Mouse (Mus musculus) cerebellum, adult 2 months (tissue): ENCODE results near the gene Ece1. TPM values are rescaled to one million over a fixed set of nuclear protein-coding genes. Genes with fewer than 3 reads are reported as not detected.

Source experiments
- DNase-seq, 2 experiments: peaks; one replicate each; pipeline ENCODE4 v3.0.0; 2021
- H3K27ac ChIP-seq: fragments of 200-500 bp; 2 replicates; pipeline ENCODE4 v1.5.1; 2012; ENCODE audit warnings: low read length, control low read depth, inconsistent platforms; ENCODE audit not compliant: insufficient read depth
- H3K27me3 ChIP-seq: fragments of 200-500 bp; 2 replicates; pipeline ENCODE4 v1.6.1; 2012; ENCODE audit warnings: inconsistent platforms, mild to moderate bottlenecking, low read length, moderate library complexity; ENCODE audit not compliant: control insufficient read depth, insufficient read depth
- H3K4me1 ChIP-seq: fragments of 200-500 bp; 2 replicates; pipeline ENCODE4 v1.6.1; 2011; ENCODE audit warnings: low read length; ENCODE audit not compliant: control insufficient read depth, insufficient read depth
- H3K4me3 ChIP-seq: fragments of 200-500 bp; replicated peaks from 2 replicates; pipeline ENCODE3; 2011; ENCODE audit warnings: mild to moderate bottlenecking, low read depth, low read length, control low read depth; ENCODE audit not compliant: insufficient read depth
- CTCF ChIP-seq: fragments of 200-500 bp; IDR thresholded peaks from 2 replicates; pipeline ENCODE4 v1.5.1; 2011; ENCODE audit warnings: low read depth, mild to moderate bottlenecking, control low read depth, low read length, moderate library complexity, borderline replicate concordance; ENCODE audit not compliant: insufficient read depth
- POLR2A ChIP-seq: fragments of 200-500 bp; IDR thresholded peaks from 2 replicates; pipeline ENCODE4 v1.6.1; 2011; ENCODE audit warnings: low read length, control low read depth, borderline replicate concordance; ENCODE audit not compliant: insufficient read depth
- WGBS: fragments of 180-500 bp; shearing (Covaris S2); methylation state at CpG from one replicate; pipeline ENCODE4 v1.1.7; 2018; 5-methylcytosine and 5-hydroxymethylcytosine counted together
- polyA plus RNA-seq: library from polyadenylated mRNA; depleted of rRNA; stranded (reverse); fragments of >200 nt; gene quantifications from 2 replicates; pipeline ENCODE4 v1.2.3, GENCODE M21; 2012

The Ece1 gene
- polyA plus RNA-seq, 1 experiment, result 48.5 TPM

- WGBS, result 97% methylated on average over 2 of the region's 2 CpGs
- Histone ChIP-seq H3K4me1 (no peaks in the 10 kb centered on the region; the same call in none of the 2 replicates), H3K27ac (no peak overlapping the region), H3K27me3 (no peaks in the 10 kb centered on the region), H3K4me3 (no peak overlapping the region)
- DNase-seq, result no peak
- TF ChIP-seq POLR2A, result no peak
- TF ChIP-seq CTCF, result no peak
These were observed 3.7 kb upstream of the Ece1 start for GRCm38 (mm10) chr4:137858371-137858770.

- peak overlapping the region; percentile 63 for H3K27ac ChIP-seq
- peak overlapping the region; percentile 86 for H3K4me3 ChIP-seq
- WGBS, result 7% methylated on average over 17 of the region's 17 CpGs
- no peaks in the 10 kb centered on the region for H3K27me3 ChIP-seq
- TF ChIP-seq POLR2A, result no peak
- TF ChIP-seq CTCF, result no peak
- H3K4me1 ChIP-seq, result peaks cover 13% of the 10 kb centered on the region
- DNase-seq, result no peak
These were observed 501 bp upstream of the Ece1 start for GRCm38 (mm10) chr4:137861461-137862011.

- TF ChIP-seq POLR2A (no peak), CTCF (no peak)
- peaks cover 24% of the 10 kb centered on the region for H3K4me1 ChIP-seq
- peak; percentile 71 to 73 for DNase-seq
- no peaks in the 10 kb centered on the region for H3K27me3 ChIP-seq
- peak overlapping the region; percentile 88 for H3K27ac ChIP-seq
- peak overlapping the region; percentile 95 for H3K4me3 ChIP-seq
- WGBS, result 3% methylated on average over 21 of the region's 21 CpGs
These were observed 641 bp downstream of the Ece1 start for GRCm38 (mm10) chr4:137862516-137863240.

- Histone ChIP-seq H3K4me1 (peaks cover 26% of the 10 kb centered on the region), H3K27me3 (no peaks in the 10 kb centered on the region), H3K27ac (peak overlapping the region; percentile 88), H3K4me3 (peak overlapping the region; percentile 95)
- DNase-seq, result no peak
- no peak for TF ChIP-seq POLR2A
- 51% methylated on average over 4 of the region's 4 CpGs for WGBS
These were observed 2.0 kb downstream of the Ece1 start for GRCm38 (mm10) chr4:137864031-137864430.

- Histone ChIP-seq H3K4me1 (peaks cover 30% of the 10 kb centered on the region), H3K27me3 (no peaks in the 10 kb centered on the region), H3K4me3 (peak overlapping the region; percentile 95), H3K27ac (peak overlapping the region; percentile 68)
- TF ChIP-seq CTCF, result no peak
- peak; percentile 56; the same call in 1 of the 2 replicates for TF ChIP-seq POLR2A
- peak; percentile 72 to 76 for DNase-seq
- 12% methylated on average over 9 of the region's 9 CpGs for WGBS
These were observed 2.7 kb downstream of the Ece1 start for GRCm38 (mm10) chr4:137864769-137865168.

- no peaks in the 10 kb centered on the region for H3K27me3 ChIP-seq
- peak overlapping the region; percentile 68 for H3K27ac ChIP-seq
- no peak for DNase-seq
- TF ChIP-seq CTCF (no peak), POLR2A (no peak)
- H3K4me3 ChIP-seq, result peak overlapping the region; percentile 95
- H3K4me1 ChIP-seq, result peaks cover 35% of the 10 kb centered on the region
- WGBS, result 27% methylated on average over 10 of the region's 10 CpGs
These were observed 3.2 kb downstream of the Ece1 start for GRCm38 (mm10) chr4:137865221-137865641.

GRCm38 (mm10) chr4:137866206-137866863 lies 4.3 kb downstream of the Ece1 start:
- DNase-seq, result peak; percentile 50 to 52
- 25% methylated on average over 19 of the region's 19 CpGs for WGBS
- Histone ChIP-seq H3K4me1 (peaks cover 45% of the 10 kb centered on the region), H3K4me3 (peak overlapping the region; percentile 6), H3K27ac (0 out of 2 replicates have a peak overlapping the region, but pooled peaks have one; percentile 3), H3K27me3 (no peaks in the 10 kb centered on the region)
- TF ChIP-seq POLR2A, result no peak
- TF ChIP-seq CTCF, result no peak
